ENCODE assay signal across 31 mouse cellular contexts in the genomic region with DNA sequence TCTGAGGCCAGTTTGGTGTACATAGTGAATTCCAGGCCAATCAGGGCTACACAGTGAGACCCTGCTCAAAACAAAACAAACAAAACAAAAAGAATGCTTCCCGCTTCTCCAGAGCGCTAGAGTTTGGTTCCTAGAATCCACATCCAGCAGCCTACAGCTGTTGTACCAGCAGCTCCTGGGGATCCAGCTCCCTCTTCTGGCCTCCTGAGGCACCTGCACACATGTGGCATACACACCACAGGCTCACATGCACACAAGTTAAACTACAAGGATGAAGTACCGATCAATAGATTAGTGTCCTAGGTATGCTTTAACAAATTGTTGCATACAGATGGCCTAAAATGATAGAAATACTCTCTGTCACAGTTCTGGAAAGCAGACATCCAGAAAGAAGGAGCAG. TPM values are rescaled to one million over a fixed set of nuclear protein-coding genes. Genes with fewer than 3 reads are reported as not detected.
DNase-seq lines count a peak whose midpoint lies in the region; ATAC-seq and TF ChIP-seq lines count a peak whose summit lies in the region.
"Had no signal": no experiment of that assay in that cellular context is flagged by ENCODE, and none has a peak within 500 bp of the region (broad histone marks: within the 10 kb centered on the region; RNA-seq: fewer than 3 reads in every experiment).

No protein-coding gene starts in this region.

- WGBS in kidney, adult 2 months, result 95% methylated on average over 3 of the region's 3 CpGs
- WGBS in kidney, embryonic 14.5 days, result 97% methylated on average over 3 of the region's 3 CpGs
- 89% methylated on average over 3 of the region's 3 CpGs for WGBS in midbrain, embryonic 11.5 days
- WGBS in midbrain, embryonic 16.5 days, result 92% methylated on average over 3 of the region's 3 CpGs

- no peak overlapping the region for H3K27ac ChIP-seq in kidney, adult 2 months (ENCODE audit: insufficient read depth, low read depth, low read length)
- H3K27ac ChIP-seq in kidney, embryonic 14.5 days (ENCODE audit: low read depth, low read length), result no peak overlapping the region
- no peak overlapping the region for H3K27ac ChIP-seq in midbrain, embryonic 11.5 days (ENCODE audit: low read depth, low read length)
- H3K27ac ChIP-seq in midbrain, embryonic 16.5 days (ENCODE audit: low read length), result no peak overlapping the region
- H3K27ac ChIP-seq: embryonic facial prominence, embryonic 10.5 days; embryonic facial prominence, embryonic 13.5 days; forebrain, embryonic 12.5 days; forebrain, embryonic 15.5 days; heart, adult 2 months; heart, embryonic 10.5 days; heart, embryonic 13.5 days; hindbrain, embryonic 14.5 days; hindbrain, postnatal 0 days had no signal

- H3K27me3 ChIP-seq in kidney, adult 2 months (replicated peaks; ENCODE audit: control insufficient read depth, insufficient read depth, low read length), result no peaks in the 10 kb centered on the region
- peaks cover 1% of the 10 kb centered on the region; the same call in 1 of the 2 replicates for H3K27me3 ChIP-seq in kidney, embryonic 14.5 days (ENCODE audit: control insufficient read depth, insufficient read depth, low read length)
- no peaks in the 10 kb centered on the region for H3K27me3 ChIP-seq in midbrain, embryonic 11.5 days (ENCODE audit: control insufficient read depth, insufficient read depth, low read length)
- H3K27me3 ChIP-seq in midbrain, embryonic 16.5 days (ENCODE audit: control insufficient read depth, insufficient read depth, low read depth, low read length), result no peaks in the 10 kb centered on the region
- H3K27me3 ChIP-seq: forebrain, embryonic 15.5 days had no signal

- DNase-seq in kidney, adult 2 months, result no peak
- DNase-seq in midbrain, embryonic 11.5 days (ENCODE audit: low spot score, missing footprints), result peak; percentile 44
- DNase-seq in R1 (ENCODE audit: low read depth, low spot score), result peak; percentile 79
- DNase-seq in urinary bladder, adult 2 months (ENCODE audit: low spot score), result no peak
- no peak for DNase-seq in thymus, postnatal 10 days (ENCODE audit: low spot score in 2 of 2)
- DNase-seq: adrenal gland, adult 8-10 months; adrenal gland, postnatal 25 days; B cell, adult 2 months; cerebellum, adult 11-12 months; cerebellum, adult 8-10 months; cerebellum, postnatal 10 days; cerebellum, postnatal 36 days; embryo, embryonic 11 days; gastrocnemius, postnatal 36 days; heart, adult 2 months; heart, postnatal 14 days; heart, postnatal 4 days had no signal

- H3K9me3 ChIP-seq in kidney, embryonic 14.5 days (ENCODE audit: control insufficient read depth, low read length), result no peaks in the 10 kb centered on the region
- no peaks in the 10 kb centered on the region for H3K9me3 ChIP-seq in midbrain, embryonic 11.5 days (ENCODE audit: control insufficient read depth, low read length)
- H3K9me3 ChIP-seq in midbrain, embryonic 16.5 days (replicated peaks; ENCODE audit: control insufficient read depth, low read length, poor library complexity, severe bottlenecking), result no peaks in the 10 kb centered on the region
- H3K9me3 ChIP-seq: embryonic facial prominence, embryonic 10.5 days; embryonic facial prominence, embryonic 13.5 days; forebrain, embryonic 12.5 days; forebrain, embryonic 15.5 days; G1E; heart, embryonic 10.5 days; heart, embryonic 13.5 days had no signal

- no peak for ATAC-seq in kidney, embryonic 14.5 days (ENCODE audit: low FRiP score, low TSS enrichment)
- no peak for ATAC-seq in midbrain, embryonic 11.5 days (ENCODE audit: low FRiP score)
- ATAC-seq in midbrain, embryonic 16.5 days, result no peak
- ATAC-seq: activated CD4-positive, CD25-positive, alpha-beta regulatory T cell, adult 4 months; forebrain, embryonic 15.5 days; hindbrain, postnatal 0 days; Patski had no signal

- no peaks in the 10 kb centered on the region for H3K36me3 ChIP-seq in kidney, adult 2 months (ENCODE audit: control insufficient read depth, insufficient read depth, low read length)
- H3K36me3 ChIP-seq in kidney, embryonic 14.5 days (ENCODE audit: control insufficient read depth, insufficient read depth, low read length), result no peaks in the 10 kb centered on the region
- H3K36me3 ChIP-seq in midbrain, embryonic 11.5 days (ENCODE audit: control insufficient read depth, insufficient read depth, low read length), result no peaks in the 10 kb centered on the region
- H3K36me3 ChIP-seq in midbrain, embryonic 16.5 days (ENCODE audit: control insufficient read depth, insufficient read depth, low read length), result no peaks in the 10 kb centered on the region
- H3K36me3 ChIP-seq: embryonic facial prominence, embryonic 10.5 days; embryonic facial prominence, embryonic 13.5 days; forebrain, embryonic 12.5 days; forebrain, embryonic 15.5 days; G1E; heart, embryonic 10.5 days; heart, embryonic 13.5 days had no signal

- H3K4me1 ChIP-seq in kidney, adult 2 months (ENCODE audit: control insufficient read depth, insufficient read depth, low read length), result no peaks in the 10 kb centered on the region
- no peaks in the 10 kb centered on the region for H3K4me1 ChIP-seq in kidney, embryonic 14.5 days (ENCODE audit: control insufficient read depth, insufficient read depth, low read length)
- no peaks in the 10 kb centered on the region for H3K4me1 ChIP-seq in midbrain, embryonic 11.5 days (ENCODE audit: control insufficient read depth, insufficient read depth, low read length)
- no peaks in the 10 kb centered on the region for H3K4me1 ChIP-seq in midbrain, embryonic 16.5 days (ENCODE audit: control insufficient read depth, insufficient read depth, low read length)
- H3K4me1 ChIP-seq: embryonic facial prominence, embryonic 13.5 days; forebrain, embryonic 12.5 days; forebrain, embryonic 15.5 days; heart, embryonic 10.5 days; heart, embryonic 13.5 days had no signal

- 0 out of 2 replicates have a peak, but pooled peaks have one; percentile 3 for TF ChIP-seq CTCF in kidney, adult 2 months (conservative IDR thresholded peaks at IDR 0.05; ENCODE audit: insufficient read depth, insufficient read length, low read depth, low read length)

- no peak overlapping the region for H3K9ac ChIP-seq in kidney, embryonic 14.5 days (ENCODE audit: low read depth, low read length)
- H3K9ac ChIP-seq in midbrain, embryonic 11.5 days (ENCODE audit: low read length), result no peak overlapping the region
- H3K9ac ChIP-seq in midbrain, embryonic 16.5 days (ENCODE audit: low read depth, low read length), result no peak overlapping the region
- H3K9ac ChIP-seq: embryonic facial prominence, embryonic 13.5 days; forebrain, embryonic 12.5 days; forebrain, embryonic 15.5 days; heart, embryonic 13.5 days; hindbrain, embryonic 14.5 days had no signal

- no peak overlapping the region for H3K4me2 ChIP-seq in kidney, embryonic 14.5 days (replicated peaks; ENCODE audit: low read depth, low read length)
- H3K4me2 ChIP-seq in midbrain, embryonic 11.5 days, result no peak overlapping the region
- no peak overlapping the region for H3K4me2 ChIP-seq in midbrain, embryonic 16.5 days (ENCODE audit: low read length)
- H3K4me2 ChIP-seq: embryonic facial prominence, embryonic 13.5 days; forebrain, embryonic 12.5 days; forebrain, embryonic 15.5 days; heart, embryonic 13.5 days; hindbrain, embryonic 14.5 days had no signal

- H3K4me3 ChIP-seq in kidney, adult 2 months (ENCODE audit: insufficient read depth, low read depth, low read length), result no peak overlapping the region
- H3K4me3 ChIP-seq in kidney, embryonic 14.5 days (ENCODE audit: low read length), result no peak overlapping the region
- H3K4me3 ChIP-seq in midbrain, embryonic 11.5 days (ENCODE audit: low read depth, low read length), result no peak overlapping the region
- H3K4me3 ChIP-seq in midbrain, embryonic 16.5 days (ENCODE audit: low read depth, low read length), result no peak overlapping the region
- H3K4me3 ChIP-seq: embryonic facial prominence, embryonic 10.5 days; embryonic facial prominence, embryonic 13.5 days; erythroblast, embryonic 14.5 days; forebrain, embryonic 12.5 days; forebrain, embryonic 15.5 days; heart, adult 2 months; heart, embryonic 10.5 days; heart, embryonic 13.5 days had no signal

- TF ChIP-seq POLR2A in kidney, adult 2 months (IDR thresholded peaks at IDR 0.05; ENCODE audit: low read depth, low read length), result no peak

RNA-seq across cellular contexts. Expression of a gene that starts 22.8 kb away (rescaled TPM):
- 2.1 and 2.5 TPM in 2 replicates for polyA plus RNA-seq in kidney, adult 2 months (2012; rRNA removed)
- 1.1 and 1.4 TPM in 2 replicates for polyA plus RNA-seq in kidney, embryonic 14.5 days (2014; fragmentation: Nextera tagmentation; extraction: Ambion mirVana)
- 0.51 and 0.81 TPM in 2 replicates for polyA plus RNA-seq in midbrain, embryonic 11.5 days (2014; fragmentation: Nextera tagmentation; extraction: Ambion mirVana)
- 0.59 and 0.82 TPM in 2 replicates for polyA plus RNA-seq in midbrain, embryonic 16.5 days (2015; fragmentation: Nextera tagmentation; extraction: Ambion mirVana)
- polyA plus RNA-seq in urinary bladder, adult 2 months (2012; rRNA removed), result 0.24 and 0.26 TPM in 2 replicates
- polyA plus RNA-seq: erythroblast, embryonic 14.5 days; G1E had no signal

RNA-seq across cellular contexts. Expression of a gene that starts 32.9 kb away (rescaled TPM):
- polyA plus RNA-seq in kidney, adult 2 months (2012; rRNA removed), result 7.4 and 7.5 TPM in 2 replicates
- 1.7 and 2.1 TPM in 2 replicates for polyA plus RNA-seq in kidney, embryonic 14.5 days (2014; fragmentation: Nextera tagmentation; extraction: Ambion mirVana)
- 8.7 and 10.1 TPM in 2 replicates for polyA plus RNA-seq in midbrain, embryonic 11.5 days (2014; fragmentation: Nextera tagmentation; extraction: Ambion mirVana)
- polyA plus RNA-seq in midbrain, embryonic 16.5 days (2015; fragmentation: Nextera tagmentation; extraction: Ambion mirVana), result 4.2 and 5.1 TPM in 2 replicates
- 1.2 and 1.3 TPM in 2 replicates for polyA plus RNA-seq in urinary bladder, adult 2 months (2012; rRNA removed)
- polyA plus RNA-seq: activated CD4-positive, CD25-positive, alpha-beta regulatory T cell, adult 4 months; erythroblast, embryonic 14.5 days; G1E had no signal

RNA-seq across cellular contexts. Expression of a gene that starts 36.8 kb away (rescaled TPM):
- polyA plus RNA-seq in kidney, adult 2 months (2012; rRNA removed), result 2.7 and 2.9 TPM in 2 replicates
- polyA plus RNA-seq in kidney, embryonic 14.5 days (2014; fragmentation: Nextera tagmentation; extraction: Ambion mirVana), result 17.9 and 18.7 TPM in 2 replicates
- polyA plus RNA-seq in midbrain, embryonic 11.5 days (2014; fragmentation: Nextera tagmentation; extraction: Ambion mirVana), result 13.9 and 18.2 TPM in 2 replicates
- 7.2 and 7.6 TPM in 2 replicates for polyA plus RNA-seq in midbrain, embryonic 16.5 days (2015; fragmentation: Nextera tagmentation; extraction: Ambion mirVana)
- 5.0 and 6.6 TPM in 2 replicates for polyA plus RNA-seq in urinary bladder, adult 2 months (2012; rRNA removed)
- polyA plus RNA-seq: erythroblast, embryonic 14.5 days had no signal

RNA-seq across cellular contexts. Expression of a gene that starts 36.9 kb away (rescaled TPM):
- 19.2 and 19.6 TPM in 2 replicates for polyA plus RNA-seq in kidney, adult 2 months (2012; rRNA removed)
- 29.0 and 42.5 TPM in 2 replicates for polyA plus RNA-seq in kidney, embryonic 14.5 days (2014; fragmentation: Nextera tagmentation; extraction: Ambion mirVana)
- 33.7 and 34.1 TPM in 2 replicates for polyA plus RNA-seq in midbrain, embryonic 11.5 days (2014; fragmentation: Nextera tagmentation; extraction: Ambion mirVana)
- polyA plus RNA-seq in midbrain, embryonic 16.5 days (2015; fragmentation: Nextera tagmentation; extraction: Ambion mirVana), result 32.5 and 34.5 TPM in 2 replicates
- polyA plus RNA-seq in urinary bladder, adult 2 months (2012; rRNA removed), result 25.8 and 31.2 TPM in 2 replicates

Comparison
In these comparisons a context has a peak if more than half of its experiments do, and no peak if none do; other contexts are left out.
1. DNase-seq: peak in midbrain, embryonic 11.5 days (single experiment) and R1 (single experiment); none in kidney, adult 2 months (single experiment), urinary bladder, adult 2 months (single experiment) and thymus, postnatal 10 days (0 of 2).